Mouse (Mus musculus) 3T3-L1 (cell line): ENCODE results near the gene Cst6.
A peak's percentile ranks its signal among the peaks of the same experiment; 100 is the strongest.

Source experiments
- DNase-seq: peaks from one replicate; pipeline ENCODE4 v3.0.0-alpha.2; 2015; ENCODE audit warnings: low read depth, low spot score

Gene Cst6

DNA sequence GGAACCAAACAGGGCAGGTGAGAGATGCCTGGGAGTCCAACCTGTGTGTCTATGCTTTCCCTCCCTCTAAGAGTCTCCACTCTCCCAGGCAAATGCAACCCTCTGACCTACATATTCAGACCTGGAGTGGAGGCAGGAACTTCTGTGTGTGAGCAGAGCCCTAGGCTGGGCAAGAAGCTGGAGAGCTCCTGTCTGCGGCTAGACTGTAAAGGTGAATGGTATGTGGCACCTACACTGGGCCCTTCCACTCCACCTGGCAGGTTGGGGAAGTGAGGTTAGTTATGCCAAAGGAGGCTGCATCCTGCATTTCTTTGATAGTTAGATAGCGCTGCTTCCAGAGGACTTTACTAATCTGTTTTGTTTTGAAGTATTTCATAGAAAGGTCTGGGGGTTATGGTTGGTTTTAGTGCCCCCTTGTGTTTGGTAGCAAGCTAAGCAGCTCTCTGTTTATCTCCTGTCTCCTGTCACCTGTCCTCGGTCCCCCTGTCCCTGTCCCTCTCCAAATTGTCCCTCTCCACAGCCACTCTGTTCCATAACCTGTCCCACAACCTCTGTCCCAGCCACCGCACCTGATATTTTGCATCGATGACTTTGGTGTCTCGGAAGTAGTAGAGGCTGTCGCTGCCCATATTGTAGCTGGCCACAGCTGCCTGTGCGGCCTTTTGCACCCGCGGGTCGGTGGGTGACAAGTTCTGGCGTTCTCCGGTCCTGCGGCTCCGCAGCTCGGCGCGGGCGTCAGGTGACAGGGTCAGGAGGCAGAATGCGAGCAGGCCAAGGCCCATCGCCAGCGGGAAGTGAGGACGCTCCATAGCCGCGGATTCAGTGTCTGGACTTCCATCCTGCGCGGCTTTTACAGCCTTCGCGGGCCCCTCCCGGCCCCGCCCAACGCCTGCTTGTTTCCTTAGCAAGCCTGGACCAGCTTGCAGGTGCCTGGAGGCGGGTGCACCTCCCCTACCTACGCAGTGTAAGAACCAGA, 560 bp downstream of the Cst6 start:
- DNase-seq, result peak; percentile 63

- DNase-seq, result no peak
These were observed 1.3 kb downstream of the Cst6 start for GRCm38 (mm10) chr19:5348064-5348463.

- peak; percentile 100 for DNase-seq
These were observed 3.9 kb downstream of the Cst6 start for GRCm38 (mm10) chr19:5345297-5346131.

GRCm38 (mm10) chr19:5341360-5341759, 8.0 kb downstream of the Cst6 start:
- no peak for DNase-seq

DNA sequence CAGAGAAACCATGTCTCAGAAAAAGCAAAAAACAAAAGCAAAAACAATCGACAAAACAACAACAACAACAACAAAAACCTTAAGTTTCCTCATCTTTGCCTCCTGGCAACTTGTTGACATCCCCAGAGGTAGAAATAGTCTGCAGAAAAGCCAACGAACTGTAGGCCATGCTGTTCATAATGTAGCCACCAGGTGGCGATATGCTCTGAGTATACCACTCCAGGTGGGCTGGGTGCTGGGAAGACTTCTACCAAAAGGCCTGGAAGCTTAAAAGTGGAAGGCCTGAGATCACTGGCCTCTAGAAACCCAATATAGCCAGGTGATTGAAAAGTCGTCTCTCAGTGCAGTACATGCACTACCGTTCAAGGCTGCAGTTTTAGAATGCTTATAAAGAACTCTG, 11.4 kb downstream of the Cst6 start:
- DNase-seq, result peak; percentile 97

- DNase-seq, result no peak
These were observed 13.9 kb downstream of the Cst6 start, which contains the start of gene Catsper1 for GRCm38 (mm10) chr19:5335441-5335840. TSS of gene Catsper1 (plus strand) at chr19:5335741.

DNA sequence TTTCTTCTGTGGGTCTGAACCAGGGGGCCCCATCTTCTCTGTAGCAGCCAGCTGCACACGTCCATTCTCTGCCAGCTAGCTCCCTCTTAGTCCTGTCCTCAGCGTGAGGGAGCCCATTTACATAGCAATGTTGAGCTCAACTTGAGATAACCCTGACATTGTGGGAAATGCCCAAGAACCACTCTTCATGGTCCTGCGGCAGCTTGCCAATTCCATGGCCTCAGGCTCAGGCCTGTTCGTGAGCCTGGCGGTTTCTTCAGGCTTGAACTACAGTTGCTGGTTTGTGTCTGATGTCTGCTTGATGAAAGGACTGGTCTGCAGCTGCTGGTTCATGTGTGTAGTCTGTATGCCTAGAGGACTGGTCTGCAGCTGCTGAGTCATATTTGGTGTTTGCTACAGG, 14.6 kb downstream of the Cst6 start:
- peak; percentile 54 for DNase-seq

DNA sequence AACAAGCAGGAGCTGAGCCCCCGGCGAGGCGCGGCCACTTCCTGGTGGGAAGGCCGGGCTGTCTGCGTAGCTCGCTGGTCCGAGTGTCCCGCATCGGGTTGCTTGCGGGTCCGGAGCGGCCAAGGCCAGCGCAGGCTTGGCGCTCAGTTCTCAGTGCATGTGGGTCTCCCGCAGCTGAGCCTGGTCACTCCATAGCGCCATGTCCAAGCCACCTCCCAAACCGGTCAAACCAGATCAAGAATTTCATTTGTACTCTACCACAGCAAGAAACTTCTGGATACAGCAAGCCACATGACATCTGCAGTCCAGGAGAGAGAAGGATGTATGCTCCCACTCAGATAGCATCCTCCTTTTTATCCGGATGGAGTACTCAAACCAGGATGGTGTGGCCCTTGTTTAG, 21.4 kb downstream of the Cst6 start:
- DNase-seq, result no peak

DNA sequence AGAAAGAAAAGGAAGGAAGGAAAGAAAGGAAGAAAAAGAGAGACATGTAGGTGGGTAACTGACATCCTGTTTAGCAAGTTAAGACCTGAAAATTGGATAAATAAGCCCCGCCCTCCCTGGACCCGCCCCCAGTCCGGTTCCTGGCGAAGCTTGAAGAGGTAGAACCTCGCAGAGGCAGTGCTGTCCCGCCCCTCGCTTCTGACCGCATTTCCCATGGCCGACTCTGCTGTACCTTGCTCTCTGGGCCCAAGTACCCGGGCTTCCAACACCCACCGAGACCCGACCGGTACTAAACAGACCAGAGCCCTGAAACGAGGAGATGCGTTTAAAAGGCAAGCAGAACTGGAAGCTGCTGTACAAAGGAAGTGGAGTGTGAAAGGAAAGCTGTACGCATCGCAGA, 25.6 kb downstream of the Cst6 start:
- DNase-seq, result no peak

DNA sequence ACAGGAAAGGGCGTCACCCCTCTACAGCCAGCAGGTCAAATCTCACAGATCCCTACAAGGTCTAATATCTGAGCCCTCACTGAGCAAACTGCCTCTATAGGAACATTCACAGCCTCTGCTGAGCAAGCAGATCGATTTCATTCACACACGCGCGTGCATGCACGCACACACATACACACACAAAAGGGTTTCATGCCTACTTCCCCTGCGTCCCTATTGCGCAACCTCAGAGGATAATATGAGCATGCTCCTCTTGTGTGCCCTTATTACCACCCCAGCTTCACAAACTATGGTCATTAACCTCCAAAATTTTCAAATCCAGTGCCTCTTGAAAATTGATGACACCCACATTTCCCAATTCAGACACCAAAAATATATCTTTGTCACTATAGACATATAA, 36.2 kb downstream of the Cst6 start:
- no peak for DNase-seq

DNA sequence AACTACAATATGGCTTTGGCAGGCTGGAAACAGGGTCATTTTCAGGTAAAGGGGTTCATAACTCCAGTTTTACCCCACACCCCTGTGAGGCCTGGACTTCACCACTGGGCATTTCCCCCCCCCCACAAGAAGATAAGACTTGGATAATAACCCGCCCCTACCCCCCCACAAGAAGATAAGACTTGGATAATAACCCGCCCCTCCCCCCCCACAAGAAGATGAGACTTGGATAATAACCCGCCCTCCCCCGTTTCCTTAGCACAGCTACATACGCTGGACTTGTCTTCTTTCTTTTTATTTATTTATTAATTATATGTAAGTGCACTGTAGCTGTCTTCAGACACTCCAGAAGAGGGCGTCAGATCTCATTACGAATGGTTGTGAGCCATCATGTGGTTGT, 40.3 kb downstream of the Cst6 start:
- DNase-seq, result peak; percentile 32

DNA sequence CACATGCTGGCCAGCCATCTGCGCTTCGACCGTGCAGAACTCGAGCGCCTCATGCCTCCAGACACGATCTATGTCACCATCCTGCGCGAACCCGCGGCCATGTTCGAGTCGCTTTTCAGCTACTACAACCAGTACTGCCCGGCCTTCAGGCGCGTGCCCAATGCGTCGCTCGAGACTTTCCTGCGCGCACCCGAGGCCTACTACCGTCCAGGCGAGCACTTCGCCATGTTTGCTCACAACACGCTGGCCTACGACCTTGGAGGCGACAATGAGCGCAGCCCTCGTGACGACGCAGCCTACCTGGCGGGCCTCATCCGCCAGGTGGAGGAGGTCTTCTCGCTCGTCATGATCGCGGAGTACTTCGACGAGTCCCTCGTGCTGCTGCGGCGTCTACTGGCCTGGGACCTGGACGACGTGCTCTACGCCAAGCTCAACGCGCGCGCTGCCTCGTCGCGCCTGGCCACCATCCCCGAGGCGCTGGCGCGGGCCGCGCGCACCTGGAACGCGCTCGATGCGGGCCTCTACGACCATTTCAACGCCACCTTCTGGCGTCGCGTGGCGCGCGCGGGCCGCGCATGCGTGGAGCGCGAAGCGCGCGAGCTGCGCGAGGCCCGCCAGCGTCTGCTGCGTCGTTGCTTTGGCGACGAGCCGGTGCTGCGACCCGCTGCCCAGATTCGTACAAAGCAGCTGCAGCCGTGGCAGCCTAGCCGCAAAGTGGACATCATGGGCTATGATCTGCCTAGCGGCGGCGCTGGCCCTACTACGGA, 42.2 kb downstream of the Cst6 start:
- DNase-seq, result no peak

DNA sequence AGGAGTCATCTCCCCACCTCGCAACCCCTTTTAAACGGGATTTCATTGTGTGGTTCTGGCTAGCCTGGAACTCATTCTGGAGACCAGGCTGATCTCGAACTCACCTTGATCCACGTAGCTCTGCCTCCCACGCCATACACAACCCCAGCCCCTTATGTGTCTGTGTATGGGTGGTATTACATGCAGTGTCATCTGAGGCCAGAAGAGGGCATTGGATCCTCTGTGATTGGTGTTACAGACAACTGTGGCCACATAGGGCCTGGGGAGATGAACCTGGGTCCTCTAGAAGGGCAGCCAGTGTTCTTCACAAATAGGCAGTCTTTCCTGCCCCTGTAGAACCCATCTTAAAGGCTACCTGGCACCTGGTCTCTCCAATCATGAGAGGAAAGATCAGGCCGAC, 43.1 kb downstream of the Cst6 start:
- peak; percentile 34 for DNase-seq

DNA sequence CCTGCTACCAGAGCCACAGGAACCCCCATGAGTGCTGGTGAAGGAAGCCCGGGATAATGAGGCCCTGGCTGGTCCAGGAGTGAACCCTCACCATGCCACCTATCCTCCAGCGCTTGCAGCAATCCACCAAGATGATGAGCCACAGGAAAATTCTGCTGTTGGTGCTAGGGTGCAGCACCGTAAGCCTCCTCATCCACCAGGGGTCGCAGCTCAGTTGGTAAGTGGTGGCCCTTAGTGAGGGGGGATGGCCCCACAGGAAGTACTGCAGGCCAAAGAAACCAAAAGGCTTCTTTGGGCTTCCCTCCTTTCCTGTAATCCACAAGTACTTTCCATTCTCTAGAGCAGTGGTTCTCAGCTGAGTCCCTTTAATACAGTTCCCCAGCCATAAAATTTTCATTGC, 46.9 kb downstream of the Cst6 start:
- DNase-seq, result peak; percentile 85

DNA sequence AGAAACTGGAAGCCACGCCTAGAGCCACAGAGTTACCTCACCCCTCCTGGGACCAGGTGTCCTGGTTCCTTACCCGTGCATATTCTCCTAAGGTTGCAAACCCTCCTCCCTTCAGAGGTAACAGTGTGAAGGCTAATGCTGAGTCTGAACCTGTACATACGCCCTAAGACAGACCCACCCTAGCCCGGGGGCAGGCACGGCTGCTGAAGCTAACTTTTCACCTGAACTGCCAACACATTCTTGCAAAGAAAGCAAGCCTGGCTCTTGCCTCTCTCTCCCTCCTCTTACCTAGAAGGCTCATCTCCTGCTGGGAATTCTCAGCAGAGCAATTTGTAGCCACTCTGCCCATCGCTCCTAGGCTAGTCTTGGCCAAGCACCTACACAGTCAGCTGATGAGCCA, 48.8 kb downstream of the Cst6 start:
- DNase-seq, result no peak

DNA sequence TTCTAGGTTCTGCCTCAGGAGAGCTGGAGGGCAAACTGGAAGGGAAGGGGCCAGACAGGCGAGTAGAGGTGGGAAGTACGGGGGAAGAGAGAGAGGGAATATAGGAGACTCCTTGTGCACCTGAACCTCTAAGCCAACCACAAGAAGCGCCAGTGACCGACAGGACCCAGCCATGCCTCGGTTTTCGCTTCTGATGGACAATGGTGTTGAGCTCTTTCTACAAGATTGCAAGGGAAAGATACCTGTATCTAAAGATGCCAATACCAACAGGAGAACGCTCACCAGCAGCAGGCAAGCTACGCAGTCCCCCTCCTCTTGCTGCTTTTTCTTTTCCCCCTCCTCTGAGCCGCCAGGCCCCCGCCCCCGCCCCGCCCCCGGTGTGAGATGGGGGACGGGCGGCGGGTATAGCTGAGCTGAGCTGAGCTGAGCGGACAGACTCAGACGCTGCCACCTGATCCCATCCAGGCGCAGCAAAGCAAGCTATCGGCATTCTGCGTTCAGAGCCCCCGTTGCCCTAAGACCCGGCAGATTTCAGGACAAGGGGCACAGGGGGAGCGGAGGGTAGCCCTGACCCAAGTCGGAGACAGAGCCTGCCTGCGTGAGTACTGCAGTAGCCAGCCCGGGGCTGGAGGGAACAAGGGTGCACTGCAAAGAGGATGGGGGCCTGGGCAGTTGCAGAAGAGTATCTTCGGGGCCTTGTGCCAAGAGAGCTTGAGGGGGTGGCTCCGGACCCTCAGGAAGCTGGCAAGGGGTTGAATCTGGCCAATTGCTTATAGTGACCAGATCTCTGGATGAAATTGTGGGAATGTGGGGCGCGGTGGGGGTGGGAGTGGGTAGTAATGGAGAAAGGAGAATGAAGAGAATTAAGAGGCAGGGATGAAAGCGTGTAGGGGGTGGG, 51.2 kb downstream of the Cst6 start, which contains the start of gene Gal3st3:
Gene Gal3st3, plus strand, starts transcription at position 429 of the 898 bp plus-strand sequence.
- DNase-seq, result no peak

- DNase-seq, result no peak
These were observed 52.7 kb downstream of the Cst6 start for GRCm38 (mm10) chr19:5296630-5297029.

GRCm38 (mm10) chr19:5295736-5296075, 53.7 kb downstream of the Cst6 start:
- DNase-seq, result no peak

DNA sequence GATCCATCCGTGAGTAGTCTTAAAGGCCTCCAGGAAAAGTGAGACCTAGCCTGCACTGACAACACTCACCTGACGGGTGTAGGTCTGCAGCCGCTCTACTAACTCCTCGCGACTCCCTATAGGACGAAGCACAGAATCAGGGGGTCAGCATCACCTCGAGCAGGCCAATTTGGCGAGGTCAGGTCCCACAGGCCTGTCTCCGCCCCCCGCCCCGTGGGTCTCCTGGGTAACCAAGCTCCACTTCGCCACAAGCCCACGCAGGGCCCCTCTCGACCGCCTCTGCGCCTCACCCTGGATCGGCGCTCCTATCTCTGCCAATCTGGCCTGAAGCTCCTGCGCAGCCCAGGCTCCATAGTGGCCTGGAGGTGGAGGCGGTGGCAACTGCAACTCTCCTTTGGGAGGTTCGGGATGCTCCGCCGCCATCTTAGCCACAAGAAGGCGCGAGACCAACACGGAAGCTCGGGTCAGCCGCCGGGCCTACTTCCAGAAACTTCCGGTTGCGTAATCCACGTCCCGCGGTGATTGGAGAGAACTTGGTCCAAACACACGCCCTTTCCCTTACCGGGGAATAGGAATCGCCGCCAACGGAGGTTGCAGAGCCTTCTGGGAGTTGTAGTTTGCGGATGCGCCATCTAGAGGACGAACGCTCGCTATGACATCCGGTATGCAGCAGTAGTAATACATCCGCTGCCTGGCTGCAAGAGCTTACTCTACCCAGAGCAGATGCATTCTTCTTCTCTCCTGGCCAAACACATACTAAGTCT, 54.2 kb downstream of the Cst6 start, which contains the start of gene Sf3b2:
Gene Sf3b2, minus strand, starts transcription at position 484 of the 764 bp plus-strand sequence.
- DNase-seq, result peak; percentile 100
